Mouse (Mus musculus) ES-E14 (cell line): ENCODE measurements around the gene Kptn.

Experiments
- HCFC1 ChIP-seq: IDR thresholded peaks from 2 replicates; pipeline ENCODE4 v1.6.1; 2012; ENCODE audit warnings: low read length, inconsistent platforms, borderline replicate concordance; ENCODE audit not compliant: insufficient read depth
- ZNF384 ChIP-seq: IDR thresholded peaks from 2 replicates; pipeline ENCODE4 v1.6.1; 2012; ENCODE audit warnings: low read depth, low read length, inconsistent platforms

DNA sequence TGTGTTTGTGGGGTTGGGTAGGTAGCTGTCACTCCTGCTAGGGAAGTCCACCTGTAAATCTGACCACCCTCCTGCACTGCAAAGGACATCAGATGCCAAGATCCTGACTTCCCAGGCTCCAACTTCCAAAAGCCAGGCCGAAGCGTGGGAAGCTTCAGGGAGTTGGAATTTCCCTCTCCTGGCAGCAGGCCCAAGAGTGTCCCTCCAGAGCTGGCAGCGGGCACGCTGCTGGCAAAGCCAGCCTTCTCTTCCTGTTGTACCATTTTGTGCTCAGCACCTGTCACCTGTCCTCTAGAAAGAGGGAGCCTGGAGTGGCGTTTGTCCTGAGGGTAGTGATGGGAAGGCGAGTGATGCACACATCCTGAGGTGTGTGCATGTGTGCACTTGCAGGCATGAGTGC, 8.6 kb downstream of the Kptn start:
- TF ChIP-seq ZNF384: no peak
- no peak for TF ChIP-seq HCFC1
